Mouse (Mus musculus) adipocyte (in vitro differentiated cells): ENCODE measurements around the gene G3bp2.
A peak's percentile ranks its signal among the peaks of the same experiment; 100 is the strongest.

Experiments
- DNase-seq: peaks from one replicate; pipeline ENCODE4 v3.0.0-alpha.2; 2016; ENCODE audit warnings: low spot score

Gene G3bp2

GRCm38 (mm10) chr5:92011756-92012155 is 71.8 kb downstream of the G3bp2 start:
- no peak for DNase-seq

GRCm38 (mm10) chr5:92009827-92010226 is 73.7 kb downstream of the G3bp2 start:
- DNase-seq = no peak

DNA sequence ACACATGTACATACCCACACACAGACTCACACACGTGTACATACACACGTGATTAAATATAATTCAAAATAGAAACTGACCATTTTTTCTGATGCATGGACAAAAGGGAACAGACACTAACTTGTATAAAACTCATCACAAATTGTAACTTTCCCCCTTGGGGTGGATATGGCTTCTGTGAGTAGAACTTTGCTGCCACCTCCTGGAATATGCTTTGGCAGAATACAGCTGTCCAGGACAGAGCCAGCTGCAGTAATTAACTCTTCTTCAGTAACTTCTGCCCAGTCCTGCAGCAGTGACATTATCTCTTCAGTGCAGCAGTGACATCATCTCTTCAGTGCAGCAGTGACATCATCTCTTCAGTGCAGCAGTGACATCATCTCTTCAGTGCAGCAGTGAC is 80.5 kb downstream of the G3bp2 start:
- peak; percentile 44 for DNase-seq
